Mouse (Mus musculus): ENCODE data around the gene Myo15b. TPM values are rescaled to one million over a fixed set of nuclear protein-coding genes. Genes with fewer than 3 reads are reported as not detected.

Gene Myo15b
- 0.56 and 0.89 TPM in 2 replicates for polyA plus RNA-seq (2014; fragmentation: Nextera tagmentation; extraction: Ambion mirVana)

DNA sequence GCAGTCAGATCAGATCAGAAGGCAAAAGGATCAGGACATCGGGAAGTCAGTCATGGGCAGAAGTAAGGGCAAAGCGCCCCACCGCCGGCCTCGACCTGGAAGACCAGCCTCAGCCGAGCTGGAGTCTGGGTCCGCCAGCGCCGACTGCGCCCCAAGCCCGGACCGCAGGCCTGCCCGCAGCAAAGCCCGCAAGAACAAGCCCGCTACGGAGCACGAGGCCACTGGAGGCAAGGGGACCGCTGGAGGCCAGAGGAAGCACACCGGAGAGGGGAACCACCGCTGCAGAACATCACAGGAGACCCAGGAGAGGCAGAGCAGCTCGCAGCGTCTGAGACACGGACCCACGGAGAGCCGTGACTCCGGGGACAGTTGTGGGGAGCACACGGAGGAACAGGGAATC is at the start of gene Myo15b:
Gene Myo15b (plus strand): TSS at position 53 of the 400 bp plus-strand sequence.
- H3K27ac ChIP-seq (ENCODE audit: low read depth, low read length), result no peak within 1 kb of the TSS

DNA sequence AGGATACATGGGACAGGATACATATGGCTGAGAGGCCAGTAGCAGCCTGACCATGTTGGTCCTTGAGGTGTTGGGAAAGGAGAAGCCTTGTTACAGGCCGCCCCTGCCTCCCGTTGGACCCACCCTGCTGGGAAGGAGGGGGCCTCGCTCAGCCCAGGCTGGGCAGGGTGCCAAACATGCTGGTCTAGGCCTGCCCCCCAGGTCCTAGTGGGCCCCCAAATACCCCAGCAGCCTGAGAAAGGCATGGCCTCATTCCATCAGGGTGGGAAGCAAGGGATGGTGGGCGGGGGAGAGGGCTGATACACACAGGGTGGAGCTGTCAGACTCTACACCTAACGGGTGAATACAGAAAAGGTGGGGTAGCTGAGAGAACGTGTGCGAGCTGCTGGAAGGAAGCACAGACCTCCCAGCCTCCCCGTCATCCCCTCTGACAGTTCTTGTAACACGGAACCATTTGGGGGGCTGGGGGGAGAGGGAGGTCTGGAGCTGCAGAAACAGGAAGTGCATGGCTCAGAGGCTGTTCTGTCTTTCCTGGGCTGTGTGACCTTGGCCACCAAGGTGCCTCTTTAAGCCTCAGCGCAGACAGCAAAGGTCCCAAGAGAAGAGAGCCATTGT is 49.4 kb upstream of the Myo15b start:
- Histone ChIP-seq H3K27me3 (replicated peaks; ENCODE audit: control insufficient read depth, insufficient read depth, low read length) (no peaks in the 10 kb centered on the region), H3K9ac (ENCODE audit: low read depth, low read length) (peak overlapping the region; percentile 32), H3K4me1 (replicated peaks; ENCODE audit: control insufficient read depth, insufficient read depth, low read length) (peaks cover 65% of the 10 kb centered on the region), H3K27ac (ENCODE audit: low read depth, low read length) (peak overlapping the region; percentile 53), H3K9me3 (ENCODE audit: control insufficient read depth, low read length) (no peaks in the 10 kb centered on the region), H3K4me2 (peak overlapping the region; percentile 45), H3K4me3 (ENCODE audit: low read depth, low read length) (no peak overlapping the region), H3K36me3 (ENCODE audit: control insufficient read depth, insufficient read depth, low read length) (peaks cover 24% of the 10 kb centered on the region)
- DNase-seq (ENCODE audit: low spot score) (no peak), ATAC-seq (replicated peaks; ENCODE audit: low FRiP score) (no peak)
- WGBS, result 43% methylated on average over 10 of the region's 10 CpGs

More for the DNA sequence above, at the start of gene Myo15b:
- ATAC-seq (replicated peaks; ENCODE audit: low FRiP score), result no peak
- H3K4me2 ChIP-seq, result peak within 1 kb of the TSS; percentile 80
- peak within 1 kb of the TSS; percentile 49 for H3K4me3 ChIP-seq (ENCODE audit: low read depth, low read length)
- H3K9me3 ChIP-seq (ENCODE audit: control insufficient read depth, low read length), result no peaks in the 10 kb centered on the region
- peaks cover 10% of the 10 kb centered on the region; the same call in 1 of the 2 replicates for H3K36me3 ChIP-seq (ENCODE audit: control insufficient read depth, insufficient read depth, low read length)
- H3K4me1 ChIP-seq (replicated peaks; ENCODE audit: control insufficient read depth, insufficient read depth, low read length), result peaks cover 12% of the 10 kb centered on the region; the same call in 1 of the 2 replicates
- no peak for DNase-seq (ENCODE audit: low spot score)
- WGBS, result 14% methylated on average over 27 of the region's 27 CpGs
- H3K27me3 ChIP-seq (replicated peaks; ENCODE audit: control insufficient read depth, insufficient read depth, low read length), result peaks cover 49% of the 10 kb centered on the region
- H3K9ac ChIP-seq (ENCODE audit: low read depth, low read length), result peak within 1 kb of the TSS; percentile 40

DNA sequence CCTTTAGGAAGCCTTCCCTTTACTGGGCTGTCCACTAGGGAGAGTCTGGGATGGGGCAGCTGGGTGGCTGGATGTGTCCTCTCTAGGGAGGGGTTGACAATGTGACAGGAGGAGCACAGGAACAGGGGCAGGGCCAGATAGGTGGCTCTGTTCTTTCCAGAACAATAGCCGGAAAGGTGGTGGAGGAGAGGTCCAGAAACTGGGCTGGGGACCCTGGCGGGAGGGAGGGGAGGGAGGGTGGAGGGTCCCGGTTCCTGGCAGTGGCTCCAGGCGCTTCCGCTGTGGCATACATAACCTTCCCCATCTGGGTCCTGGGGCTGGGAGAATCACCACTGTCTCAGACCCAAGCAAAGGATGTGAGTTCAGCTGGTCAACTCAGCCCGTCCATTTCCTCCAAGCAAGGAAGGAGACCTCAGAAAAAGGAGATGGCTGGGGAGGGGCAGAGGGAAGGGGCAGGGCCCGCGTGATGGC is 48.9 kb upstream of the Myo15b start:
- Histone ChIP-seq H3K27me3 (replicated peaks; ENCODE audit: control insufficient read depth, insufficient read depth, low read length) (no peaks in the 10 kb centered on the region), H3K27ac (ENCODE audit: low read depth, low read length) (peak overlapping the region; percentile 53), H3K36me3 (ENCODE audit: control insufficient read depth, insufficient read depth, low read length) (peaks cover 23% of the 10 kb centered on the region), H3K4me2 (peak overlapping the region; percentile 45), H3K4me1 (replicated peaks; ENCODE audit: control insufficient read depth, insufficient read depth, low read length) (peaks cover 65% of the 10 kb centered on the region), H3K9ac (ENCODE audit: low read depth, low read length) (peak overlapping the region; percentile 32), H3K4me3 (ENCODE audit: low read depth, low read length) (no peak overlapping the region), H3K9me3 (ENCODE audit: control insufficient read depth, low read length) (no peaks in the 10 kb centered on the region)
- WGBS, result 61% methylated on average over 8 of the region's 8 CpGs
- DNase-seq (ENCODE audit: low spot score) (no peak), ATAC-seq (replicated peaks; ENCODE audit: low FRiP score) (no peak)

DNA sequence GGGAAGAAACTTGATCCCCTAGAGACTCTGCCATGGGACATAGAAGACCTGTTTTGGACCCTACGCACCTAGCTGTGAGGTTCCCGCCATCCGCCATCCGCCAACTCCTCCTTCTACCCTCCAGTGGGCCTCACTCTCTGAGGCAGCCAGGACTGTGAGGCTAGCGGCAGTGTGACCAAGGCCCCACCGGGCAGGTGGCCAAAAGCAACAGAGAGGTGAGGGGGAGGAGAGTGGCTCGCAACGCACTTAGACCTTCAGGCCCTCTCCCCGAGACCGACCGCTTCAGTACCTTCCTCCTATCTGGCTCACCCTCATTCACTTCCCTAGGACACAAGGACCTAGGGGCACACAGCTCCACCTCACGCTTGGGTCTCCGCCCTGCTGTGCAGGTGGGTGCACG is 47.8 kb upstream of the Myo15b start:
- 78% methylated on average over 14 of the region's 14 CpGs for WGBS

DNA sequence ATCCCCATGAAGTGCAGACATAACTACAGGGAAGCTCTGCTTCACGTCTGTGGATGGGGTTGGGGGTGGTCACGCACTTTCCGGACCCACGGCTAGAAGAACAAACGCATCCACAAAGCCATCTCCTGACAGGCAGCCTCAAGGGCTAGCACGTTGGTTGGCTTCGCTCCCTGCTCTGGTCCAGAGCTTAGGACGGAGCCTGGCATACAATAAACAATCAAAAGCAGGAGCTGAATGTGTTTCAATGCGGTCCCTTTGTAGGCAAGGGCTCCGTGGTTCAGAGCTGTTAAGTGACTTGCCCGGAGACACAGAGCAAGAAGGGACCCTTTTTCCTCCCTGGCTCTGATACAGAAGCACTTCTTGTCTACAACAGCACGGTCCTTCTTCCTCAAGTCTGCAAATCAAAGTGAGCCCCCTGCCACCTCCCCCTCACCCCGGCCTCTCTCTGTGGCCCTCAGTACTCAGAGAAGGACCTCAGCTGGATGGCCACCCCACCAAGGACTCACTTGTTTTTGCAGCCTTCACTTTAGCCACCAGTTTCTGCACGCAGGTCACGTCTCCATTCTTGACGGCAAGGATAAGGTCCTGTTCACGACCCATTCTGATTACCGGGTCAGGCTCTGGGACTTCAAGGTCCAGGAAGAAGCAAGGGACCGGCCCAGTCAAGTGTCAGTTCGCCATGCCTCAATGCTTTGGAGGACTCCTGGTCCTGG is 46.7 kb upstream of the Myo15b start:
- H3K4me2 ChIP-seq, result peak overlapping the region; percentile 68
- no peaks in the 10 kb centered on the region for H3K9me3 ChIP-seq (ENCODE audit: control insufficient read depth, low read length)
- peaks cover 60% of the 10 kb centered on the region for H3K4me1 ChIP-seq (replicated peaks; ENCODE audit: control insufficient read depth, insufficient read depth, low read length)
- 82% methylated on average over 20 of the region's 20 CpGs for WGBS
- no peak overlapping the region for H3K27ac ChIP-seq (ENCODE audit: low read depth, low read length)
- peak overlapping the region; percentile 3; the same call in 1 of the 2 replicates for H3K4me3 ChIP-seq (ENCODE audit: low read depth, low read length)
- DNase-seq (ENCODE audit: low spot score) (no peak), ATAC-seq (replicated peaks; ENCODE audit: low FRiP score) (no peak)
- H3K36me3 ChIP-seq (ENCODE audit: control insufficient read depth, insufficient read depth, low read length), result peaks cover 12% of the 10 kb centered on the region
- no peak overlapping the region for H3K9ac ChIP-seq (ENCODE audit: low read depth, low read length)
- H3K27me3 ChIP-seq (replicated peaks; ENCODE audit: control insufficient read depth, insufficient read depth, low read length), result no peaks in the 10 kb centered on the region

More for the DNA sequence above, 47.8 kb upstream of the Myo15b start:
- Histone ChIP-seq H3K9ac (ENCODE audit: low read depth, low read length) (no peak overlapping the region), H3K9me3 (ENCODE audit: control insufficient read depth, low read length) (no peaks in the 10 kb centered on the region), H3K27me3 (replicated peaks; ENCODE audit: control insufficient read depth, insufficient read depth, low read length) (no peaks in the 10 kb centered on the region), H3K4me1 (replicated peaks; ENCODE audit: control insufficient read depth, insufficient read depth, low read length) (peaks cover 65% of the 10 kb centered on the region), H3K36me3 (ENCODE audit: control insufficient read depth, insufficient read depth, low read length) (peaks cover 16% of the 10 kb centered on the region), H3K4me2 (peak overlapping the region; percentile 26), H3K4me3 (ENCODE audit: low read depth, low read length) (no peak overlapping the region; the same call in 1 of the 2 replicates), H3K27ac (ENCODE audit: low read depth, low read length) (peak overlapping the region; percentile 21)
- DNase-seq (ENCODE audit: low spot score), result no peak
- ATAC-seq (replicated peaks; ENCODE audit: low FRiP score), result no peak

DNA sequence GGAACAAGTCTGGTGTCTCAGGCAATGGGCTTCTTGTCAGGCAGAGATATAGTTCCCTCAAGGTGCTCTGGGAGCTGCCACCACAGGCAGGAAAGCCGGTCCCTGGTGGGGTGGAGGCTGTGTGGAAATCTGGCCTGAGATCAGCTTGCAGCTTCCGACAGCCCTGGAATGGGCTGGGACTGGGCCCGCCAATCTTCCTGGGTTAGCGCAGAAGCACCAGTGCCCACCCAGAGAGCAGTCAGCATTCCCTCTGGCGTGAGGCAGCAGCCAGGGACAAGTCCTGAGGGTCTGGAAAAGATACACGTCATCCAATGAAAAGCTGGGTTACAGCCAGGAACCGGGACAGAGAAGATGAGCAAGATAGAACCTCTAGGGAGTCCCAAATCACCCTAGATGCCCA is 46.1 kb upstream of the Myo15b start:
- Histone ChIP-seq H3K27ac (ENCODE audit: low read depth, low read length) (no peak overlapping the region), H3K27me3 (replicated peaks; ENCODE audit: control insufficient read depth, insufficient read depth, low read length) (no peaks in the 10 kb centered on the region), H3K4me3 (ENCODE audit: low read depth, low read length) (peak overlapping the region; percentile 96), H3K9me3 (ENCODE audit: control insufficient read depth, low read length) (no peaks in the 10 kb centered on the region), H3K4me2 (peak overlapping the region; percentile 68), H3K4me1 (replicated peaks; ENCODE audit: control insufficient read depth, insufficient read depth, low read length) (peaks cover 55% of the 10 kb centered on the region), H3K36me3 (ENCODE audit: control insufficient read depth, insufficient read depth, low read length) (peaks cover 9% of the 10 kb centered on the region), H3K9ac (ENCODE audit: low read depth, low read length) (no peak overlapping the region)
- DNase-seq (ENCODE audit: low spot score), result no peak
- no peak for ATAC-seq (replicated peaks; ENCODE audit: low FRiP score)
- WGBS, result 46% methylated on average over 7 of the region's 7 CpGs

DNA sequence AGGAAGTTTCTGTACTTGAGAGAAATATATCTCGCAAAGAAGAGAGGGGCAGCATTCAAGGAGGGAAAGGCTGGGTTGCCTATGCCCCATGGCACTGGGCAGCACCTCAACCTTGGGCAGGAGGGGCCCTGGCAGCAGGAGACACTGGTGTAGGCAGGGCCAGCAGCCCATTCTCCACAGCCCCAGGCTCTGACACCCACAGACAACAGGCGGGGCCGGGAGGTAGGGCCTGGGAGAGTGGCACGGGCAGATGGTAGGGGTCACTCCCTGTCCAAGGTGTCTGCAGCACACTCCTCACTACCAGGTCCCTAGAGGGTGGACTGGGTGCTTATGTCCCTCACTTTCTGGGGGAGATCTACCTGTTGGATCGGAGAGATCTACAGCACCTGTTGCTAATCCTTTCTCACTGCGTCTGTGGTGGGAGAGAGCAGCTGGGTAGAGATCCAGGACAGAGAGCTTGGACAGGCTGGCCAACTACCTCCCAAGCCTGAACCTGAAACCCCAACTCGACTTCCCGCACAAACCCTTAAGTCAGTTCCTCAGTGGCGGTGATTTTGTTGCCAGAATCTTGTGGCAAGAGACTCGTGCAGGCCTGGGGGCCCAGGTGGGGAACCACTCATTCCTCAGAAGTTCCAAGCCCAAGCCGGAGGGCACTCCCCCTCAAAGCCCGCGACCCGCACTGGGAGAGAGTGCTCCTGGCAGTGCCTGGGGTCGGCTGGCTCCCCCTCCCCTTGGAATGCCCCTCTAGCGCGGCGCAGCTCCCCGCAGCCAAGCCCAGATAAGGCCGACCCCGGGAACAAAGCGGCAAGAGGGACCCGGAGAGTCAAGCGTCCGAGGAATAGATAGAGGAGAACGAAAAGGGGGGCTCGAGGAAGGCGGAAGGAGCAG is 45.4 kb upstream of the Myo15b start:
- Histone ChIP-seq H3K4me1 (replicated peaks; ENCODE audit: control insufficient read depth, insufficient read depth, low read length) (peaks cover 48% of the 10 kb centered on the region), H3K9me3 (ENCODE audit: control insufficient read depth, low read length) (no peaks in the 10 kb centered on the region), H3K9ac (ENCODE audit: low read depth, low read length) (peak overlapping the region; percentile 69), H3K27me3 (replicated peaks; ENCODE audit: control insufficient read depth, insufficient read depth, low read length) (no peaks in the 10 kb centered on the region), H3K4me3 (ENCODE audit: low read depth, low read length) (peak overlapping the region; percentile 96), H3K36me3 (ENCODE audit: control insufficient read depth, insufficient read depth, low read length) (peaks cover 11% of the 10 kb centered on the region; the same call in 1 of the 2 replicates), H3K4me2 (peak overlapping the region; percentile 68), H3K27ac (ENCODE audit: low read depth, low read length) (peak overlapping the region; percentile 2; the same call in 1 of the 2 replicates)
- ATAC-seq (replicated peaks; ENCODE audit: low FRiP score) (peak; percentile 3; the same call in 1 of the 2 replicates), DNase-seq (ENCODE audit: low spot score) (no peak)
- WGBS, result 10% methylated on average over 28 of the region's 28 CpGs

All from liver, embryonic 11.5 days (tissue).